Mouse (Mus musculus): ENCODE measurements around the gene Sdf2. TPM values are rescaled to one million over a fixed set of nuclear protein-coding genes. Genes with fewer than 3 reads are reported as not detected.
A peak's percentile ranks its signal among the peaks of the same experiment; 100 is the strongest.

The Sdf2 gene
- polyA plus RNA-seq, 1 experiment from 2014 or later, result 102 TPM

DNA sequence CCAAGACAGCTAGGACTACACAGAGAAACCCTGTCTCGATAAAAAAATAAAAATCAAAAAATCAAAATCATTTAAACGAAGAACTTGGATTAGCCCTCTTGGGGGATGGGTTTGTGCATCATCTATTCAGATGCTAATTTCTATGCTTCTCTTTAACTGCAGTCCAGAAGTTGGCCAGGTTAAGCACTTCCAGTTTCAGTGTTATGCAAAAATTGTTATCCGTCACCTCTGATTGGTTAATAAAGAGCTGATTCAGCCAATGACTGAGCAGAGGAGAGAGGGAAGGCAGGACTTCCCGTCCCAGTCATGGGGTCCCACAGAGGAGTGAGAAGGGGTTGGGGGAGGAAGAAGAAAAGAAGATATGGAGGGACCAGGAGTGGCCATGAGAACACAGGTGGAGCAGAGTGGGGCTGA is 2.2 kb downstream of the Sdf2 start:
- WGBS, result 63% methylated on average over 4 of the region's 4 CpGs
- Histone ChIP-seq H3K27me3 (ENCODE audit: control insufficient read depth, insufficient read depth, low read length) (no peaks in the 10 kb centered on the region), H3K9ac (replicated peaks; ENCODE audit: low read depth, low read length) (no peak overlapping the region), H3K27ac (ENCODE audit: low read length) (peak overlapping the region; percentile 39; the same call in 1 of the 2 replicates), H3K4me1 (ENCODE audit: control insufficient read depth, insufficient read depth, low read length) (peaks cover 12% of the 10 kb centered on the region), H3K4me3 (ENCODE audit: low read depth, low read length) (no peak overlapping the region), H3K9me3 (ENCODE audit: control insufficient read depth, low read depth, low read length) (no peaks in the 10 kb centered on the region), H3K36me3 (ENCODE audit: control insufficient read depth, insufficient read depth, low read length) (peaks cover 16% of the 10 kb centered on the region; the same call in 1 of the 2 replicates), H3K4me2 (replicated peaks; ENCODE audit: low read depth, low read length) (peak overlapping the region; percentile 72; the same call in 1 of the 2 replicates)
- ATAC-seq (ENCODE audit: insufficient number of reproducible peaks, insufficient read depth, low FRiP score, low read depth), result no peak

DNA sequence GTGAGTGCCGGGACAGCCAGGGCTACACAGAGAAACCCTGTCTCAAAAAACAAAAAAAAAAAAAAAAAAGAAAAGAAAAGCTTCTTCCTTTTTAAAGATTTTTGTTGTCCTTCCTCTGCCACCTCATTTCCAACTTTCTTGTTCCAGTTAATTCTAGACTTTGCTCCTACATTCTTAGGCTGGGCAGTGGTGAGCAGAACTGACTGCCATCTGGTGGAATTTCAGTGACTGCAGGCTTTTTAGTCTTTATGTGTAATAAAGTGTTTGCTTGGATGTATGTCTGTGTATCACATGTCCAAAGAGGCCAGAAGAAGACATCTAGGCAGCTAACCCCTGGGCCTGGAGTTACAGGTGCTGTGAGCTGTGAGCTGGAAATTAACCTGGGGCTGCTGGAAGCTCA is 11.1 kb downstream of the Sdf2 start:
- no peaks in the 10 kb centered on the region for H3K27me3 ChIP-seq (ENCODE audit: control insufficient read depth, insufficient read depth, low read length)
- no peak overlapping the region for H3K27ac ChIP-seq (ENCODE audit: low read length)
- H3K9me3 ChIP-seq (ENCODE audit: control insufficient read depth, low read depth, low read length), result no peaks in the 10 kb centered on the region
- H3K4me2 ChIP-seq (replicated peaks; ENCODE audit: low read depth, low read length), result no peak overlapping the region
- ATAC-seq (ENCODE audit: insufficient number of reproducible peaks, insufficient read depth, low FRiP score, low read depth), result no peak
- no peaks in the 10 kb centered on the region for H3K4me1 ChIP-seq (ENCODE audit: control insufficient read depth, insufficient read depth, low read length)
- no CpG with 5 or more reads among the region's 1 CpGs for WGBS
- H3K36me3 ChIP-seq (ENCODE audit: control insufficient read depth, insufficient read depth, low read length), result peaks cover 21% of the 10 kb centered on the region
- no peak overlapping the region for H3K9ac ChIP-seq (replicated peaks; ENCODE audit: low read depth, low read length)
- H3K4me3 ChIP-seq (ENCODE audit: low read depth, low read length), result no peak overlapping the region

DNA sequence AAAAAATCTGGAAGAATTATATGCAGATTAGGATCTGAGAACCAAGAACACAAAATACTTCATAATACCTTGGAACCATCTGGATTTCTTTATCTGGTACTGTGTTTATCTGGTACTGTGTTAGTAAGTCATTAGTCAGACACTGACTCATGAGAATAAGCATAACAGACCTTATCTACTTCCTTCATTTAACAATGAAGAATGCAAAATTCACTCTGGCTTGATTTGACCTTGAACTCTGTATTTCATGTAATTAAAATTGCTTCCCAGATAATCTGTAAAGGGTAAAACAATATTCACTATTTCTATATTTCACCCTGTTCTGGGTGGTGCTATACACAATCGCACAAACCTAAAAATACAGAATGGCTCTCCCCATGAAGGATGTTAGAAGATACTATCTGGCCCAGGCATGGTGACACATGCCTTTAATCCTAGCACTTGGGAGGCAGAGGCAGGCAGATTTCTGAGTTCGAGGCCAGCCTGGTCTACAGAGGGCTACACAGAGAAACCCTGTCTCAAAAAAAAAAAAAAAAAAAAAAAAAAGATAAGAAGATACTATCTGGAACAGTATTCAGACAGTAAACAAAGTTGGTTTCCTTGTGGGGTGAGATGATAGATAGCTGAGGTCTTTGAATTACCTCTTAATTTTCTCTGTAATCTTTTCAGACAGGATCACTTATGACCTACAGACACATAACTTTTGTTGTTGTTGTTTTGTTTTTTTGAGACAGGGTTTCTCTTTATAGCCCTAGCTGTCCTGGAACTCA is 15.1 kb downstream of the Sdf2 start:
- Histone ChIP-seq H3K4me1 (ENCODE audit: control insufficient read depth, insufficient read depth, low read length) (no peaks in the 10 kb centered on the region), H3K4me2 (replicated peaks; ENCODE audit: low read depth, low read length) (peak overlapping the region; percentile 65; the same call in 1 of the 2 replicates), H3K36me3 (ENCODE audit: control insufficient read depth, insufficient read depth, low read length) (peaks cover 23% of the 10 kb centered on the region), H3K27me3 (ENCODE audit: control insufficient read depth, insufficient read depth, low read length) (no peaks in the 10 kb centered on the region), H3K27ac (ENCODE audit: low read length) (no peak overlapping the region), H3K9me3 (ENCODE audit: control insufficient read depth, low read depth, low read length) (no peaks in the 10 kb centered on the region), H3K9ac (replicated peaks; ENCODE audit: low read depth, low read length) (no peak overlapping the region), H3K4me3 (ENCODE audit: low read depth, low read length) (peak overlapping the region; percentile 85; the same call in 1 of the 2 replicates)
- ATAC-seq (ENCODE audit: insufficient number of reproducible peaks, insufficient read depth, low FRiP score, low read depth), result no peak
- 91% methylated on average over 2 of the region's 2 CpGs for WGBS

DNA sequence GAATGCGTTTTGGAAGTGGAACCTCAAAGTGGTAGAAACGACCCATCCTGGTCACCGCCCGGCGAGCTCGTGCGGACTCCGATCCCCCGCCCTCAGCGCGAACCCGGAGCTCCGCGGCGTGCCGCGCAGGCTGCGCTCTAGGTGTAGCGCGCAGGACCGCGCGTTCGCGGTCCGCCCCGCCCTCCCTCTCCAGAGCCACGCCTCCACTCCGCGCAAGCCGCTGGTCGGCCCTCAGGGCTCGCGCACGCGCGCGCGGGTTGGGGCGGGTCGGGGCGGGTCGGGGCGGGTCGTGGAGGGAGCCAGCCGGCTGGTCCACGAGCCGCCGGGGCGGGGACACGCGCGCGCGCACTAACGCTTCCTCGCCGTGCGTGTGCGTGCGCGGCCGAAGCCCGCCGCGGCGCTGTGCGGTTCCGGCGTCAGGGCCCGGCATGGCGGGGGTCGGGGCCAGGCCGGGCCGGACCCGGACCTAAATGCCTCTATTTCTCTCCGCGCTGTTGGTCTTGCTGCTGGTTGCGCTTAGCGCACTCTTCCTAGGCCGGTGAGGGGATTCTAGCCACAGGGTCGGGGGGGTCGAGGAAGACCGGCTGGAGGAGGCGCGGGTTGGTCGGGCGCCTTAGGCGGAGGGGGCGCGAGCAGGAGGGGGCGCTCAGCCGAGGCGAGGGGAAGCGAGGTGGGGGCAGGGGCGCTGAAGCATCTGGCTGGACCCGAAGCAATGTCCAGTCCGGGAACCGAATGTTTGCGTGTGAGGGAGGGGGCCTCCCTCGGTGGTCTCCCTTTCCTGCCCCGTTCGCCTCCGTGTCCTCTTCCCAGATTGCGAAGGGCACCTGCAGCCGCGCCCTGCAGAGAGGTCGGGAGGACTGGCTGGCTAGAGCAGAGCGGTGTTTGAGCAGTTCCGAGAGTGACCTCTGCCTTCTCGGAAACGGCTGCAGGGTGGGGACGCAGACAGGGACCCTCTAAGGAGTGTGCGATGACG is 16.1 kb downstream of the Sdf2 start, which contains the start of gene 2610507B11Rik:
Gene 2610507B11Rik, plus strand, starts transcription at position 373 of the 973 bp plus-strand sequence.
- WGBS, result under 1% methylated on average over 91 of the region's 115 CpGs
- Histone ChIP-seq H3K9ac (replicated peaks; ENCODE audit: low read depth, low read length) (peak within 1 kb of the TSS; percentile 74), H3K36me3 (ENCODE audit: control insufficient read depth, insufficient read depth, low read length) (peaks cover 31% of the 10 kb centered on the region), H3K27me3 (ENCODE audit: control insufficient read depth, insufficient read depth, low read length) (no peaks in the 10 kb centered on the region), H3K9me3 (ENCODE audit: control insufficient read depth, low read depth, low read length) (no peaks in the 10 kb centered on the region), H3K4me3 (ENCODE audit: low read depth, low read length) (peak within 1 kb of the TSS; percentile 85), H3K4me2 (replicated peaks; ENCODE audit: low read depth, low read length) (peak within 1 kb of the TSS; percentile 65), H3K27ac (ENCODE audit: low read length) (peak within 1 kb of the TSS; percentile 85), H3K4me1 (ENCODE audit: control insufficient read depth, insufficient read depth, low read length) (no peaks in the 10 kb centered on the region)
- peak; percentile 95 for ATAC-seq (ENCODE audit: insufficient number of reproducible peaks, insufficient read depth, low FRiP score, low read depth)

DNA sequence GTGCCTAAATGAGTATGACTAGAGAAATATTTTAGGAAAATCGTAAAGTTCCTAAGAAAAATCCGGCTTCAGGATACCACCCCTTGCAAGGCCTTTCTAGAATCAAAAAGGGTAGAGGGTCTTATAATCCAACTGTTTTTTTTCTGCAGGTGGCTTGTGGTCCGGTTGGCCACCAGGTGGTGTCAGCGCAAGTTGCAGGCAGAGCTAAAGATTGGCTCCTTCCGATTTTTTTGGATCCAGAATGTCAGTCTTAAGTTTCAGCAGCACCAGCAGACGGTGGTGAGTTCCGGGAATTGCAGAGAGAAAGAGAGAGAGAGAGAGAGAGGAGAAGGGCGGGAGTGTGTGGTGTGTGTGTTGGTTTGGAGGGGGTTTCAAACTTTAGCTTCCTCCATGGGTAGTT is 17.0 kb downstream of the Sdf2 start:
- peaks cover 37% of the 10 kb centered on the region for H3K36me3 ChIP-seq (ENCODE audit: control insufficient read depth, insufficient read depth, low read length)
- no peaks in the 10 kb centered on the region for H3K27me3 ChIP-seq (ENCODE audit: control insufficient read depth, insufficient read depth, low read length)
- H3K4me1 ChIP-seq (ENCODE audit: control insufficient read depth, insufficient read depth, low read length), result no peaks in the 10 kb centered on the region
- peak overlapping the region; percentile 74; the same call in 1 of the 2 replicates for H3K9ac ChIP-seq (replicated peaks; ENCODE audit: low read depth, low read length)
- no peak for ATAC-seq (ENCODE audit: insufficient number of reproducible peaks, insufficient read depth, low FRiP score, low read depth)
- no peak overlapping the region for H3K27ac ChIP-seq (ENCODE audit: low read length)
- WGBS, result 6% methylated on average over 8 of the region's 8 CpGs
- peak overlapping the region; percentile 85 for H3K4me3 ChIP-seq (ENCODE audit: low read depth, low read length)
- no peaks in the 10 kb centered on the region for H3K9me3 ChIP-seq (ENCODE audit: control insufficient read depth, low read depth, low read length)
- peak overlapping the region; percentile 65 for H3K4me2 ChIP-seq (replicated peaks; ENCODE audit: low read depth, low read length)

DNA sequence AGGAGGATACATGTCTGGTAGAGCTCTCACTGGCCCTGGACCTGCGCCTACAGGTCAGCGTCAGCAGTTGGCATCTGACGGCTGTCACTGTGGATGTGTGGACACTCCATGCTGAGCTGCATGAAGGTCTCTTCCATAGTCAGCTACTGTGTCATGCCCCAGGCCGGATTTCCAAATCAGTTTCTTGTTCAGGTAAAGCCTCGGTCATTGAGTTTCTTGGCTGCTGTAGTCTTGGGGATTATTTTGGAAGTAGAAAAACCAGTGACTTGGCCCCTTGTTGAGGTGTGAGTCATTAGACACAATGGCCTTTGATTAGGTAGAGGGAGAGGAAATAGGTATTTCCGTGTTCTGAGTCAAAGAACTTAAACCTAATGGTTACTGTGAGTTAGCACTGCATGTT is 20.0 kb downstream of the Sdf2 start:
- Histone ChIP-seq H3K36me3 (ENCODE audit: control insufficient read depth, insufficient read depth, low read length) (peaks cover 63% of the 10 kb centered on the region), H3K4me1 (ENCODE audit: control insufficient read depth, insufficient read depth, low read length) (no peaks in the 10 kb centered on the region), H3K4me3 (ENCODE audit: low read depth, low read length) (no peak overlapping the region), H3K4me2 (replicated peaks; ENCODE audit: low read depth, low read length) (no peak overlapping the region), H3K9me3 (ENCODE audit: control insufficient read depth, low read depth, low read length) (no peaks in the 10 kb centered on the region), H3K9ac (replicated peaks; ENCODE audit: low read depth, low read length) (no peak overlapping the region), H3K27ac (ENCODE audit: low read length) (no peak overlapping the region), H3K27me3 (ENCODE audit: control insufficient read depth, insufficient read depth, low read length) (no peaks in the 10 kb centered on the region)
- ATAC-seq (ENCODE audit: insufficient number of reproducible peaks, insufficient read depth, low FRiP score, low read depth), result no peak
- WGBS, result 89% methylated on average over 6 of the region's 6 CpGs

DNA sequence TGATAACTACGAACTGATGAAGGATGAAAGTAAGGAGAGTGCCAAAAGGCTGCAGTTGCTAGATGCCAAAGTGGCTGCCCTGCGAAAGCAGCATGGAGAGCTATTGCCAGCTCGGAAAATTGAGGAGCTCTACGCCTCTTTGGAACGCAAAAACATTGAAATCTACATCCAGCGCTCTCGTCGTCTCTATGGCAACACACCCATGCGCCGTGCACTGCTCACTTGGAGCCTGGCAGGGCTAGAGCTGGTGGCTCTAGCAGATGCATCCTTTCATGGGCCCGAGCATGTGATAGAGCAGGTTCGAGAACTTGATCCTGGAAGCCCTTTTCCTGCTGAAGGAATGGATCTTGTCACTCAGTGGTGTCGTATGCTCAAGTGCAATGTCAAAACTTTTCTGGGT is 26.4 kb downstream of the Sdf2 start:
- no peaks in the 10 kb centered on the region for H3K9me3 ChIP-seq (ENCODE audit: control insufficient read depth, low read depth, low read length)
- no peak overlapping the region for H3K27ac ChIP-seq (ENCODE audit: low read length)
- ATAC-seq (ENCODE audit: insufficient number of reproducible peaks, insufficient read depth, low FRiP score, low read depth), result no peak
- no peak overlapping the region for H3K4me2 ChIP-seq (replicated peaks; ENCODE audit: low read depth, low read length)
- WGBS, result 88% methylated on average over 13 of the region's 13 CpGs
- H3K4me1 ChIP-seq (ENCODE audit: control insufficient read depth, insufficient read depth, low read length), result no peaks in the 10 kb centered on the region
- no peaks in the 10 kb centered on the region for H3K27me3 ChIP-seq (ENCODE audit: control insufficient read depth, insufficient read depth, low read length)
- no peak overlapping the region for H3K4me3 ChIP-seq (ENCODE audit: low read depth, low read length)
- peaks cover 84% of the 10 kb centered on the region for H3K36me3 ChIP-seq (ENCODE audit: control insufficient read depth, insufficient read depth, low read length)
- H3K9ac ChIP-seq (replicated peaks; ENCODE audit: low read depth, low read length), result no peak overlapping the region

DNA sequence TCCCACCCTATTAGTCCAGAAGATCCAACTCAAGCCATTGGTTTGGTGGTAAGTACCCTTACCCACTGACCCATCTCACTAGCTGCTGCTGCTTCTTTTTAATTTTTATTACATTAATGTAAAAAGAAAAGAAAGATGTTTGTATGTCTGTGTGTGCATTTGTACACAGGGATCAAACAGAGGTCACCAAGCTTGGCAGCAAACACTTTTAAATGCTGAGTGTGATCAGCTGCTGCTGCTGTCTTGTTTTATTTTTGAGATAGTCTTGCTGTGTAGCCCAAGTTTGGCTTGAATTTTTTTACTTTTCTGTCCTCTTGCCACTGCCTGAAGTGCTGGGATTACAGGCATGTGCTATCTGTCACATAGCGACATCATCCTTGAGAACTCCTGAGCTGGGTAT is 30.1 kb downstream of the Sdf2 start:
- Histone ChIP-seq H3K4me2 (replicated peaks; ENCODE audit: low read depth, low read length) (no peak overlapping the region), H3K4me3 (ENCODE audit: low read depth, low read length) (no peak overlapping the region), H3K9ac (replicated peaks; ENCODE audit: low read depth, low read length) (no peak overlapping the region), H3K27me3 (ENCODE audit: control insufficient read depth, insufficient read depth, low read length) (no peaks in the 10 kb centered on the region), H3K36me3 (ENCODE audit: control insufficient read depth, insufficient read depth, low read length) (peaks cover 89% of the 10 kb centered on the region), H3K9me3 (ENCODE audit: control insufficient read depth, low read depth, low read length) (no peaks in the 10 kb centered on the region), H3K4me1 (ENCODE audit: control insufficient read depth, insufficient read depth, low read length) (no peaks in the 10 kb centered on the region), H3K27ac (ENCODE audit: low read length) (no peak overlapping the region)
- no peak for ATAC-seq (ENCODE audit: insufficient number of reproducible peaks, insufficient read depth, low FRiP score, low read depth)
- WGBS, result 97% methylated on average over 1 of the region's 1 CpGs
